Mouse (Mus musculus) lung, postnatal 0 days (tissue): ENCODE results near the gene Olfr961.

Source experiments
- CTCF ChIP-seq: IDR thresholded peaks from 2 replicates; pipeline ENCODE4 v1.5.1; 2016; ENCODE audit warnings: antibody characterized with exemption, mild to moderate bottlenecking
- EP300 ChIP-seq: IDR thresholded peaks from 2 replicates; pipeline ENCODE4 v1.6.1; 2016; ENCODE audit warnings: antibody characterized with exemption, mild to moderate bottlenecking, control low read depth

DNA sequence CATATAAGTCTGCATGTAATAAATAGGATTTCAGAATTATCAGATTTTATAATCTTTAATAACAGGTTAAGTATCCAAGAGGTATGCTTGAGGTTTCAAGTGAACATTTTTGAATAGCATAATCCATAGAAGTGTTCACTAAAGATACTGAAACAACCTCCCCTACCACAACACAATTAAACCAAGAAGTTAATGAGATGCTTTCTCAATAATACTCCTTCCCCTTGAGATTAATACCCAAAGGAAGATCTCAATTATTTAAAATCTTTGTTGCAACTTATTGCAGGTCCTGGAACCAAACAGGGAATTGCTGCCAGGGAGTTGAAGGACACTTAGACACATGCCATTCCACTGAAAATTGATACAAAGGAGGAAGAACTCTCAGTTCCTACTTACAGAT lies at the start of gene Olfr961:
- no peak for TF ChIP-seq CTCF
- TF ChIP-seq EP300, result no peak
